23 mouse cellular contexts compared by ENCODE assay signal in the genomic region with DNA sequence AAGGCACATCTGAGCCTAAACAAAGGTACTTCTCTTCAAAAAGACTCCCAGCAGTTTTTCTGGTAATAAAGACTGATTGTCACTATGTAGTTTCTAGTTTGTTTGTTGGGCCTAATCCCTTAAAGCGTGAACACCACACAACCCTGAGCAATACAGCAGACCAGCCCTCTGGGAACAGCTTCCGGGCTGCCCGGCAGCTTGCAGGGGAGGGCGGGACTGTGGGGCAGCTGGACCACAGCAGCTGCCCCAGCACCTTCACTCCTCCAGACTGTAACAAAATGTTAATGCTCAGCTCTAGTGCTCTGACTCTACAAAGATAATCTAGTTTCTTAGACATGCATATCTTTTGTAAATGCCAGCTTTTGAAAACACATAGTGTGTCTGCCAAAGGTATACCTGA. TPM values are rescaled to one million over a fixed set of nuclear protein-coding genes. Genes with fewer than 3 reads are reported as not detected.
DNase-seq lines count a peak whose midpoint lies in the region; ATAC-seq and TF ChIP-seq lines count a peak whose summit lies in the region.
"Had no signal": no experiment of that assay in that cellular context is flagged by ENCODE, and none has a peak within 500 bp of the region (broad histone marks: within the 10 kb centered on the region; RNA-seq: fewer than 3 reads in every experiment).

No protein-coding gene starts in this region.

- H3K79me2 ChIP-seq in MEL (ENCODE audit: control insufficient read depth, insufficient read depth, low read length, poor library complexity) (peaks cover 37% of the 10 kb centered on the region), myocyte (ENCODE audit: control insufficient read depth, insufficient read depth) (peaks cover 53% of the 10 kb centered on the region)

- H3K27me3 ChIP-seq in megakaryocyte, embryonic 14.5 days (replicated peaks): no peaks in the 10 kb centered on the region
- no peaks in the 10 kb centered on the region for H3K27me3 ChIP-seq in MEL (ENCODE audit: control insufficient read depth in 1 of 2, insufficient read depth in 2 of 2, low read length in 2 of 2)
- no peaks in the 10 kb centered on the region for H3K27me3 ChIP-seq in liver, embryonic 12.5 days (replicated peaks)
- no peaks in the 10 kb centered on the region for H3K27me3 ChIP-seq in myocyte (ENCODE audit: control insufficient read depth, insufficient read depth, insufficient read length)
- no peaks in the 10 kb centered on the region for H3K27me3 ChIP-seq in intestine, postnatal 0 days (replicated peaks; ENCODE audit: control insufficient read depth, insufficient read depth, low read length)
- H3K27me3 ChIP-seq: Patski; stomach, embryonic 15.5 days had no signal

- H3K4me2 ChIP-seq in liver, embryonic 12.5 days: peak overlapping the region; percentile 54
- no peak overlapping the region for H3K4me2 ChIP-seq in myocyte (ENCODE audit: low read depth)
- no peak overlapping the region for H3K4me2 ChIP-seq in intestine, postnatal 0 days (replicated peaks; ENCODE audit: low read depth)
- H3K4me2 ChIP-seq: heart, embryonic 11.5 days; limb, embryonic 13.5 days; lung, embryonic 14.5 days; stomach, embryonic 15.5 days had no signal

- no peak for DNase-seq in MEL (ENCODE audit: low read depth, low spot score)
- DNase-seq in cerebellum, postnatal 36 days: no peak
- DNase-seq: adrenal gland, postnatal 36 days; cerebellum, adult 9-10 months; kidney, postnatal 25 days; lung, embryonic 14.5 days; right cerebral cortex, postnatal 4 days had no signal

- no peak overlapping the region for H3ac ChIP-seq in myocyte (ENCODE audit: control insufficient read depth, insufficient read length)

- TF ChIP-seq EP300 in MEL (IDR thresholded peaks at IDR 0.05; ENCODE audit: low read depth in 1 of 2, low read length in 2 of 2): no peak

- no peak for ATAC-seq in megakaryocyte, adult 5-6 weeks (ENCODE audit: poor library complexity, severe bottlenecking)
- peak; percentile 33; the same call in 1 of the 2 replicates for ATAC-seq in liver, embryonic 12.5 days
- ATAC-seq in intestine, postnatal 0 days: no peak
- ATAC-seq: CD4-positive, CD25-positive, alpha-beta regulatory T cell, adult 4 months; hindbrain, embryonic 16.5 days; intestine, embryonic 16.5 days; Patski had no signal

- peak overlapping the region; percentile 48 for H3K9ac ChIP-seq in MEL (ENCODE audit: control insufficient read depth, low read depth, low read length, poor library complexity, severe bottlenecking)
- peak overlapping the region; percentile 46 for H3K9ac ChIP-seq in liver, embryonic 12.5 days
- H3K9ac ChIP-seq in intestine, postnatal 0 days (ENCODE audit: low read depth, low read length): no peak overlapping the region
- H3K9ac ChIP-seq: limb, embryonic 13.5 days; lung, embryonic 14.5 days; stomach, embryonic 15.5 days had no signal

- WGBS in liver, embryonic 12.5 days (ENCODE audit: insufficient replicate concordance): 19% methylated on average over 4 of the region's 4 CpGs
- 60% methylated on average over 4 of the region's 4 CpGs for WGBS in intestine, postnatal 0 days

- H3K36me3 ChIP-seq in megakaryocyte, embryonic 14.5 days (replicated peaks; ENCODE audit: low read length): peaks cover 12% of the 10 kb centered on the region
- peaks cover 0 to 78% of the 10 kb centered on the region in 2 experiments; a peak in 3 of 4 replicates for H3K36me3 ChIP-seq in MEL (ENCODE audit: control insufficient read depth in 1 of 2, insufficient read depth in 2 of 2, low read length in 2 of 2)
- H3K36me3 ChIP-seq in liver, embryonic 12.5 days: no peaks in the 10 kb centered on the region
- no peaks in the 10 kb centered on the region for H3K36me3 ChIP-seq in myocyte (ENCODE audit: control insufficient read depth, insufficient read depth)
- no peaks in the 10 kb centered on the region for H3K36me3 ChIP-seq in intestine, postnatal 0 days (ENCODE audit: control insufficient read depth, insufficient read depth)
- H3K36me3 ChIP-seq: embryonic facial prominence, embryonic 10.5 days; hindbrain, embryonic 10.5 days; limb, embryonic 13.5 days; stomach, embryonic 15.5 days had no signal

- peak overlapping the region; percentile 78 for H3K4me3 ChIP-seq in megakaryocyte, embryonic 14.5 days (replicated peaks)
- H3K4me3 ChIP-seq in MEL (ENCODE audit: control insufficient read depth in 1 of 2, insufficient read depth in 1 of 2, low read depth in 2 of 2, low read length in 2 of 2): peak overlapping the region; percentile 1 to 5; a peak in 2 of 4 replicates
- no peak overlapping the region for H3K4me3 ChIP-seq in liver, embryonic 12.5 days
- no peak overlapping the region for H3K4me3 ChIP-seq in myocyte
- H3K4me3 ChIP-seq in intestine, postnatal 0 days (ENCODE audit: low read depth, low read length): no peak overlapping the region
- H3K4me3 ChIP-seq: embryonic facial prominence, embryonic 10.5 days; hindbrain, embryonic 10.5 days; limb, embryonic 13.5 days; stomach, embryonic 15.5 days had no signal

- H3K9me3 ChIP-seq in megakaryocyte, embryonic 14.5 days: no peaks in the 10 kb centered on the region
- H3K9me3 ChIP-seq in MEL (replicated peaks; ENCODE audit: insufficient read depth, low read length): no peaks in the 10 kb centered on the region
- H3K9me3 ChIP-seq in liver, embryonic 12.5 days (replicated peaks): no peaks in the 10 kb centered on the region
- H3K9me3 ChIP-seq in intestine, postnatal 0 days (ENCODE audit: control insufficient read depth): no peaks in the 10 kb centered on the region
- H3K9me3 ChIP-seq: embryonic facial prominence, embryonic 10.5 days; hindbrain, embryonic 10.5 days; limb, embryonic 13.5 days; stomach, embryonic 15.5 days had no signal

- peak overlapping the region; percentile 97 for H3K27ac ChIP-seq in MEL (ENCODE audit: control insufficient read depth, low read depth, low read length)
- peak overlapping the region; percentile 76 for H3K27ac ChIP-seq in liver, embryonic 12.5 days
- no peak overlapping the region for H3K27ac ChIP-seq in intestine, postnatal 0 days (ENCODE audit: low read depth, low read length)
- H3K27ac ChIP-seq: embryonic facial prominence, embryonic 10.5 days; hindbrain, embryonic 10.5 days; limb, embryonic 13.5 days; stomach, embryonic 15.5 days had no signal

- no peak for TF ChIP-seq POLR2A in MEL (IDR thresholded peaks at IDR 0.05; ENCODE audit: control insufficient read depth in 1 of 2, insufficient read depth in 1 of 2, low read depth in 1 of 2, low read length in 2 of 2, poor library complexity in 1 of 2)
- no peak for TF ChIP-seq POLR2A in myocyte (IDR thresholded peaks at IDR 0.05; ENCODE audit: insufficient read length, low read depth)

- no peak for TF ChIP-seq RAD21 in MEL (IDR thresholded peaks at IDR 0.05; ENCODE audit: low read depth, low read length)

- peaks cover 96% of the 10 kb centered on the region for H3K4me1 ChIP-seq in megakaryocyte, embryonic 14.5 days
- peaks cover 66 to 83% of the 10 kb centered on the region in 2 experiments for H3K4me1 ChIP-seq in MEL (ENCODE audit: control insufficient read depth in 1 of 2, insufficient read depth in 2 of 2, low read length in 2 of 2)
- H3K4me1 ChIP-seq in liver, embryonic 12.5 days: peaks cover 97% of the 10 kb centered on the region
- H3K4me1 ChIP-seq in intestine, postnatal 0 days (replicated peaks; ENCODE audit: control insufficient read depth, insufficient read depth, low read length): no peaks in the 10 kb centered on the region

- TF ChIP-seq CTCF in MEL (IDR thresholded peaks at IDR 0.05 in 2 of 3, conservative IDR thresholded peaks at IDR 0.05 in 1 of 3; ENCODE audit: control insufficient read depth in 1 of 3, insufficient read depth in 1 of 3, low read depth in 2 of 3, low read length in 3 of 3, poor library complexity in 1 of 3, severe bottlenecking in 1 of 3): no peak
- TF ChIP-seq CTCF in intestine, postnatal 0 days (IDR thresholded peaks at IDR 0.05; ENCODE audit: low read depth): no peak

TF ChIP-seq in MEL, 35 proteins besides CTCF, POLR2A, EP300 and RAD21:
- TF ChIP-seq JUND (IDR thresholded peaks at IDR 0.05; ENCODE audit: low read depth, low read length) (no peak), ZNF384 (IDR thresholded peaks at IDR 0.05; ENCODE audit: low read depth, low read length) (no peak), ETS1 (IDR thresholded peaks at IDR 0.05; ENCODE audit: low read depth, low read length) (0 out of 2 replicates have a peak, but pooled peaks have one; percentile 15), NELFE (IDR thresholded peaks at IDR 0.05; ENCODE audit: low read depth, low read length) (peak; percentile 19; the same call in 1 of the 2 replicates)

TF ChIP-seq in myocyte, 11 proteins besides CTCF, POLR2A, EP300 and RAD21 (continues in another document):
- TF ChIP-seq TCF12 (IDR thresholded peaks at IDR 0.05; ENCODE audit: insufficient read depth, poor library complexity, severe bottlenecking): peak; percentile 19
- peak in 2 of 3 experiments; percentile 46 to 65 for TF ChIP-seq MYOG (IDR thresholded peaks at IDR 0.05; ENCODE audit: control insufficient read depth in 1 of 3, insufficient read depth in 1 of 3, insufficient read length in 2 of 3, low read depth in 2 of 3)
- TF ChIP-seq MYOD1 (IDR thresholded peaks at IDR 0.05; ENCODE audit: control insufficient read depth in 1 of 3, insufficient read length in 2 of 3, low read depth in 2 of 3): peak in 2 of 3 experiments; percentile 42 to 76
- TF ChIP-seq SRF (IDR thresholded peaks at IDR 0.05; ENCODE audit: control insufficient read depth, insufficient read length, low read depth): no peak

RNA-seq across cellular contexts. Expression of gene Pip4k2a, which starts 42.9 kb away (rescaled TPM):
- polyA plus RNA-seq in megakaryocyte, embryonic 14.5 days (2012; ENCODE audit: insufficient read depth, low replicate concordance): 1.6 and 39.5 TPM in 2 replicates
- total RNA-seq in megakaryocyte, adult 5-6 weeks (2015): 121 and 123 TPM in 2 replicates
- 63.0 and 64.8 TPM in 2 replicates for total RNA-seq in megakaryocyte, adult 5-6 weeks (2017)
- 7.9 and 11.7 TPM in 2 replicates for total RNA-seq in MEL (2012; rRNA removed)
- polyA plus RNA-seq in MEL (2012; ENCODE audit: insufficient read depth in 1 of 2, insufficient read length in 2 of 2, low read depth in 1 of 2, low replicate concordance in 2 of 2, missing spikeins in 1 of 2) (10 to 100 TPM in 1 of 2 experiments, not detected in 1; 48.5 TPM), myocyte (2012; fragmentation: generic; extraction: Trizol) (10.4 TPM)
- 26.2 and 26.4 TPM in 2 replicates for polyA plus RNA-seq in liver, embryonic 12.5 days (2016; fragmentation: Nextera tagmentation; extraction: Ambion mirVana)
- 12.0 and 12.8 TPM in 2 replicates for polyA plus RNA-seq in intestine, postnatal 0 days (2015; fragmentation: Nextera tagmentation; extraction: Ambion mirVana)

RNA-seq across cellular contexts. Expression of gene 4930426L09Rik, which starts 43.1 kb away (rescaled TPM):
- polyA plus RNA-seq in megakaryocyte, embryonic 14.5 days (2012; ENCODE audit: insufficient read depth, low replicate concordance): 0.43 TPM in 1 of 2 replicates, not detected in the other
- total RNA-seq in megakaryocyte, adult 5-6 weeks (2015): 2.1 and 3.0 TPM in 2 replicates
- 0.53 and 0.59 TPM in 2 replicates for total RNA-seq in megakaryocyte, adult 5-6 weeks (2017)
- 0.12 and 0.13 TPM in 2 replicates for total RNA-seq in MEL (2012; rRNA removed)
- polyA plus RNA-seq in MEL (2012; ENCODE audit: insufficient read depth in 1 of 2, insufficient read length in 2 of 2, low read depth in 1 of 2, low replicate concordance in 2 of 2, missing spikeins in 1 of 2) (under 1 TPM in 1 of 2 experiments, not detected in 1; 0.19 TPM), myocyte (2012; fragmentation: generic; extraction: Trizol) (0.35 TPM)
- 0.29 and 0.30 TPM in 2 replicates for polyA plus RNA-seq in liver, embryonic 12.5 days (2016; fragmentation: Nextera tagmentation; extraction: Ambion mirVana)
- 0.27 and 0.47 TPM in 2 replicates for polyA plus RNA-seq in intestine, postnatal 0 days (2015; fragmentation: Nextera tagmentation; extraction: Ambion mirVana)
- total RNA-seq: common myeloid progenitor, adult 5-6 weeks; gastrocnemius, adult 18-20 months had no signal

Comparison
In these comparisons a context has a peak if more than half of its experiments do, and no peak if none do; other contexts are left out.
1. H3K4me3 ChIP-seq: peak in megakaryocyte, embryonic 14.5 days (single experiment) and MEL (2 of 2); none in liver, embryonic 12.5 days (single experiment), myocyte (single experiment) and intestine, postnatal 0 days (single experiment).